Mouse (Mus musculus): Measurements from ENCODE around the gene Magi2. TPM values are rescaled to one million over a fixed set of nuclear protein-coding genes. Genes with fewer than 3 reads are reported as not detected.

The Magi2 gene
- polyA plus RNA-seq, 2 experiments: 0.08 to 0.15 TPM

- no peak for ATAC-seq (ENCODE audit: insufficient read depth)
- H3K4me2 ChIP-seq (ENCODE audit: low read depth): no peak overlapping the region
These were observed 1383.8 kb downstream of the Magi2 start for GRCm38 (mm10) chr5:20610640-20611039.

GRCm38 (mm10) chr5:20612616-20613015 lies 1385.8 kb downstream of the Magi2 start:
- no peaks in the 10 kb centered on the region for H3K9me3 ChIP-seq (ENCODE audit: control insufficient read depth, low read length)
- 49% methylated on average over 9 of the region's 9 CpGs for WGBS (ENCODE audit: insufficient replicate concordance)
- H3K27me3 ChIP-seq (ENCODE audit: control insufficient read depth, insufficient read depth, low read length): no peaks in the 10 kb centered on the region
- ATAC-seq (ENCODE audit: insufficient read depth) (no peak), DNase-seq (ENCODE audit: low read depth in 3 of 3, low spot score in 3 of 3) (no peak)
- no peaks in the 10 kb centered on the region for H3K4me1 ChIP-seq (replicated peaks; ENCODE audit: control insufficient read depth in 2 of 2, insufficient read depth in 2 of 2, low read length in 1 of 2)
- H3K4me2 ChIP-seq (ENCODE audit: low read depth): no peak overlapping the region
- H3K4me3 ChIP-seq (ENCODE audit: insufficient read depth in 1 of 2, low read depth in 2 of 2, low read length in 2 of 2): no peak overlapping the region
- no peak overlapping the region for H3K9ac ChIP-seq (replicated peaks)
- no peak for TF ChIP-seq CTCF (IDR thresholded peaks at IDR 0.05; ENCODE audit: low read depth)
- TF ChIP-seq EP300 (IDR thresholded peaks at IDR 0.05; ENCODE audit: low read depth): no peak
- H3K27ac ChIP-seq: no peak overlapping the region
- H3K36me3 ChIP-seq (replicated peaks; ENCODE audit: control insufficient read depth, insufficient read depth, low read depth): no peaks in the 10 kb centered on the region

More at GRCm38 (mm10) chr5:20610640-20611039, 1383.8 kb downstream of the Magi2 start:
- H3K27me3 ChIP-seq (ENCODE audit: control insufficient read depth, insufficient read depth, low read length): no peaks in the 10 kb centered on the region
- no peaks in the 10 kb centered on the region for H3K9me3 ChIP-seq (ENCODE audit: control insufficient read depth, low read length)
- no peak overlapping the region for H3K4me3 ChIP-seq (ENCODE audit: insufficient read depth in 1 of 2, low read depth in 2 of 2, low read length in 2 of 2)
- H3K9ac ChIP-seq (replicated peaks): no peak overlapping the region
- no peaks in the 10 kb centered on the region for H3K4me1 ChIP-seq (replicated peaks; ENCODE audit: control insufficient read depth in 2 of 2, insufficient read depth in 2 of 2, low read length in 1 of 2)
- no peak for DNase-seq (ENCODE audit: low read depth in 3 of 3, low spot score in 3 of 3)
- H3K36me3 ChIP-seq (replicated peaks; ENCODE audit: control insufficient read depth, insufficient read depth, low read depth): no peaks in the 10 kb centered on the region
- no peak for TF ChIP-seq CTCF (IDR thresholded peaks at IDR 0.05; ENCODE audit: low read depth)
- TF ChIP-seq EP300 (IDR thresholded peaks at IDR 0.05; ENCODE audit: low read depth): no peak
- 70% methylated on average over 2 of the region's 2 CpGs for WGBS (ENCODE audit: insufficient replicate concordance)
- no peak overlapping the region for H3K27ac ChIP-seq

GRCm38 (mm10) chr5:20614891-20615290 lies 1388.1 kb downstream of the Magi2 start:
- Histone ChIP-seq H3K27ac (no peak overlapping the region), H3K27me3 (ENCODE audit: control insufficient read depth, insufficient read depth, low read length) (no peaks in the 10 kb centered on the region), H3K36me3 (replicated peaks; ENCODE audit: control insufficient read depth, insufficient read depth, low read depth) (no peaks in the 10 kb centered on the region), H3K4me1 (replicated peaks; ENCODE audit: control insufficient read depth in 2 of 2, insufficient read depth in 2 of 2, low read length in 1 of 2) (no peaks in the 10 kb centered on the region), H3K4me2 (ENCODE audit: low read depth) (no peak overlapping the region), H3K9ac (replicated peaks) (no peak overlapping the region), H3K9me3 (ENCODE audit: control insufficient read depth, low read length) (no peaks in the 10 kb centered on the region), H3K4me3 (ENCODE audit: insufficient read depth in 1 of 2, low read depth in 2 of 2, low read length in 2 of 2) (no peak overlapping the region)
- DNase-seq (ENCODE audit: low read depth in 3 of 3, low spot score in 3 of 3) (no peak), ATAC-seq (ENCODE audit: insufficient read depth) (no peak)
- TF ChIP-seq CTCF (IDR thresholded peaks at IDR 0.05; ENCODE audit: low read depth) (no peak), EP300 (IDR thresholded peaks at IDR 0.05; ENCODE audit: low read depth) (no peak)
- 65% methylated on average over 4 of the region's 4 CpGs for WGBS (ENCODE audit: insufficient replicate concordance)

- no peak overlapping the region for H3K4me2 ChIP-seq (ENCODE audit: low read depth)
- H3K27me3 ChIP-seq (ENCODE audit: control insufficient read depth, insufficient read depth, low read length): no peaks in the 10 kb centered on the region
- no peak for DNase-seq (ENCODE audit: low read depth in 3 of 3, low spot score in 3 of 3)
- H3K27ac ChIP-seq: no peak overlapping the region
- no peaks in the 10 kb centered on the region for H3K9me3 ChIP-seq (ENCODE audit: control insufficient read depth, low read length)
- WGBS (ENCODE audit: insufficient replicate concordance): 60% methylated on average over 7 of the region's 7 CpGs
- H3K36me3 ChIP-seq (replicated peaks; ENCODE audit: control insufficient read depth, insufficient read depth, low read depth): no peaks in the 10 kb centered on the region
- ATAC-seq (ENCODE audit: insufficient read depth): no peak
- no peaks in the 10 kb centered on the region for H3K4me1 ChIP-seq (replicated peaks; ENCODE audit: control insufficient read depth in 2 of 2, insufficient read depth in 2 of 2, low read length in 1 of 2)
- no peak for TF ChIP-seq EP300 (IDR thresholded peaks at IDR 0.05; ENCODE audit: low read depth)
- TF ChIP-seq CTCF (IDR thresholded peaks at IDR 0.05; ENCODE audit: low read depth): no peak
- H3K9ac ChIP-seq (replicated peaks): no peak overlapping the region
- no peak overlapping the region for H3K4me3 ChIP-seq (ENCODE audit: insufficient read depth in 1 of 2, low read depth in 2 of 2, low read length in 2 of 2)
These were observed 1394.0 kb downstream of the Magi2 start for GRCm38 (mm10) chr5:20620596-20621511.

GRCm38 (mm10) chr5:20622417-20622816 lies 1395.6 kb downstream of the Magi2 start:
- Histone ChIP-seq H3K4me2 (ENCODE audit: low read depth) (no peak overlapping the region), H3K27ac (no peak overlapping the region), H3K4me3 (ENCODE audit: insufficient read depth in 1 of 2, low read depth in 2 of 2, low read length in 2 of 2) (no peak overlapping the region), H3K9me3 (ENCODE audit: control insufficient read depth, low read length) (no peaks in the 10 kb centered on the region), H3K4me1 (replicated peaks; ENCODE audit: control insufficient read depth in 2 of 2, insufficient read depth in 2 of 2, low read length in 1 of 2) (no peaks in the 10 kb centered on the region), H3K27me3 (ENCODE audit: control insufficient read depth, insufficient read depth, low read length) (no peaks in the 10 kb centered on the region), H3K9ac (replicated peaks) (no peak overlapping the region), H3K36me3 (replicated peaks; ENCODE audit: control insufficient read depth, insufficient read depth, low read depth) (no peaks in the 10 kb centered on the region)
- no peak for ATAC-seq (ENCODE audit: insufficient read depth)
- 65% methylated on average over 3 of the region's 3 CpGs for WGBS (ENCODE audit: insufficient replicate concordance)
- no peak for DNase-seq (ENCODE audit: low read depth in 3 of 3, low spot score in 3 of 3)
- TF ChIP-seq CTCF (IDR thresholded peaks at IDR 0.05; ENCODE audit: low read depth) (no peak), EP300 (IDR thresholded peaks at IDR 0.05; ENCODE audit: low read depth) (no peak)
